Mouse (Mus musculus): ENCODE data around the gene Ccdc74a.
A peak's percentile ranks its signal among the peaks of the same experiment; 100 is the strongest.
"Not testable (repeated sequence)": the region's sequence is repeated elsewhere in the genome, so short reads cannot be mapped to it uniquely, and the experiment has no call there.

The Ccdc74a gene

GRCm38 (mm10) chr16:17646310-17647114 lies at the start of gene Ccdc74a:
TSS of gene Ccdc74a (plus strand) at chr16:17646470.
- peak; percentile 90 to 92 for DNase-seq

GRCm38 (mm10) chr16:17600944-17601562 lies 45.2 kb upstream of the Ccdc74a start:
- DNase-seq = no peak

DNA sequence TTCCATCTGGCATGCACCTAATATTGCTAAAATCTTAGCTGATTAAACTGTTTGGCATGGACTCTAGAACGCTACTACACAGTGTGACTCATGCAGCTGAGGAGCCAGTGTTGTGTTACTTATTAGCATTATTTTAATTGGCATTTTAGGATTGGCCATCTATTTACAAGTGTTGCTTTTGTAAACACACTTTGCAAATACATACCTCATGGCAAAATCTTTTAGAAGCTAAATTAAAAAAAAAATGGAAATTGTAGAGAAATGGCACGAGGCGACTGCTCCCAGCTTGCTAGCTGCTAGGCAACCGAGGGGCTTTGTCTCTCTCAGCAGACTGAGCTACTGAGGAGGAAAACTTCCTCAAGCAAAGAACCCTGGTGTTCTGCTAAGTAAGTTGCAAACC lies 41.3 kb upstream of the Ccdc74a start:
- no peak for DNase-seq

GRCm38 (mm10) chr16:17605684-17606083 lies 40.6 kb upstream of the Ccdc74a start:
- no peak for DNase-seq

GRCm38 (mm10) chr16:17611383-17611782 lies 34.9 kb upstream of the Ccdc74a start:
- no peak for DNase-seq

GRCm38 (mm10) chr16:17614740-17615139 lies 31.5 kb upstream of the Ccdc74a start:
- DNase-seq = not testable (repeated sequence)

- no peak for DNase-seq
These were observed 30.1 kb upstream of the Ccdc74a start for GRCm38 (mm10) chr16:17616212-17616611.

DNA sequence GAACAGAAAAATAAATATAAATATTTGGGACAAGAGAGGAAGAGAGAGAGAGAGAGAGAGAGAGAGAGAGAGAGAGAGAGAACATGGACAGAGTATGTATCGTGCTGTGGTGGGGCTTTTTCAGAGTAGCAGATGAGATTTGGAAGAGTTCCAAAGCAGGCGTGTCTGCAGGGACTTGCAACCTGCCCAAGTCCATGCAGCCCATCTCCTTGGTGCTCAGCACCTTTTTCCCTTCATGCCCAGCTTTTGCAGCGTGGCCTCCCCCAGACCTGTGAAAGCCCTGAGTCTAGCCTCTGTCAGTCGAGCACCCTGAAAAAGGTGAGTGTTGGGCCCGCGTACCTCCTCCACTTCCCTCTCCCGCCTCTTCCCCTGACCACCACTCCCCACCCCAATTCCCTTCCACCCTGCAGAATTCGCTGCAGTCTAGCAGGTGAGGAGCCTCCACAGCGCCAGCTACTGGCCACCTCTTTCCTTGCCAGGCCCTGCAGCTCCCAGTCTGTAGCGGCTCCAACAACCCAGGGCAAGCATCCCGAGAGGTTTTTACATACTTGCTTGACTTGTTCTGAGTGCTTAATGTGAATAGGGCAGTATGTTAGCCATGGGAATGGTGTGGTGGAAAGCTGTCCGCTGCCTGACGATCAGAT lies 28.2 kb upstream of the Ccdc74a start:
- DNase-seq = peak; percentile 54 to 57

- DNase-seq = peak; percentile 90 to 94
These were observed 26.8 kb upstream of the Ccdc74a start, which contains the start of gene Smpd4 for GRCm38 (mm10) chr16:17619198-17620105. TSS of gene Smpd4 (plus strand) at chr16:17619354.

DNA sequence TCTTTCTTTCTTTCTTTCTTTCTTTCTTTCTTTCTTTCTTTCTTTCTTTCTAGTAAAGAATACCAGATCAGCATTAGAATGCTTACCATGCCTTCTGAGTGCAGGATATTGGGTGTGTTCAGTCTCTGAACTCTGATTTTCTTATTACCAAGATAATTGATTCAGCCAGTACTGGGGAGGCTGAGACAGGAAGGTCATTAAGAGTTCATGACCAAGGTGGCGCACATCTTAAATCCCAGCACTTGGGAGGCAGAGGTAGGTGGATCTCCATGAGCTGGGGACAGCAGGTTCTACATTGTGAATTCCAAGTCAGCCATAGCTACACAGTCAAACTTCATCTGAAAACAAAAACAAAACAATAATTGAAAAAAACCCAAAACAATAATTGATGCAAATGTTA lies 24.3 kb upstream of the Ccdc74a start:
- no peak for DNase-seq

DNA sequence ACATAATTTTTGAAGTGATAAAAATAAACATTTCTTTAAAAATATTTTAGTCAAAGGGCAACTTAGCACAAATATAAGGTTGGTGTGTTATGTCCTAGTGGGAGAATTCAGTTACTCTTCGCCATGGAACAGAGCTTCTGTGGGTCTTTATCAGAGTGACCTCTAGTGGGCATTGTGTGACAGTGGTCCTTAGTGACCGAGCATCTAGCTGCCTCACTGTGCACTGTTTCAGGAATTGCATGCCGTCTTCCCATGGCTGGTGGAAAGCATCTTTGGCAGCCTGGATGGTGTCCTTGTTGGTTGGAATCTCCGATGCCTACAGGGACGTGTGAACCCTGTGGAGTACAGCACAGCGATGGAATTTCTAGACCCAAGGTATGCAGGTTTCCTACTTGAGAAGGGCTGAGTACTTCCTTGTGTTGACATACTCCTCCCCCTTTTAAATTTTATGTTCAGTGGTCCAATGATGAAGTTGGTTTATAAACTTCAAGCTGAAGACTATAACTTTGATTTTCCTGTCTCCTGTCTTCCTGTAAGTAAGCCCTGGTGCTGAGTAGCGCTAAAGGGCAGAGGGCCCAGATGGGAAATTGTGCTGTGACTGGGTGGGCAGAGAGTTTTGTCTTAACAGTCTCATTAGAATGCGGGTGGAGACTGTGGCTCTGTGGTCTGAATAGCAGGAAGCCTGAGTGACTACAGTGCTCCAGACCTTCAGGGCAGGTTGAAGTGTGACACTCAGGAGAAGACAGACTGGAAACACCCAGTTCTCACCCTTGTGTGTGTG lies 20.6 kb upstream of the Ccdc74a start:
- no peak for DNase-seq

- DNase-seq = no peak
These were observed 20.1 kb upstream of the Ccdc74a start for GRCm38 (mm10) chr16:17626269-17626555.

- DNase-seq = no peak
These were observed 13.7 kb upstream of the Ccdc74a start for GRCm38 (mm10) chr16:17632580-17632979.

GRCm38 (mm10) chr16:17633481-17634181 lies 12.6 kb upstream of the Ccdc74a start:
- DNase-seq = no peak

DNA sequence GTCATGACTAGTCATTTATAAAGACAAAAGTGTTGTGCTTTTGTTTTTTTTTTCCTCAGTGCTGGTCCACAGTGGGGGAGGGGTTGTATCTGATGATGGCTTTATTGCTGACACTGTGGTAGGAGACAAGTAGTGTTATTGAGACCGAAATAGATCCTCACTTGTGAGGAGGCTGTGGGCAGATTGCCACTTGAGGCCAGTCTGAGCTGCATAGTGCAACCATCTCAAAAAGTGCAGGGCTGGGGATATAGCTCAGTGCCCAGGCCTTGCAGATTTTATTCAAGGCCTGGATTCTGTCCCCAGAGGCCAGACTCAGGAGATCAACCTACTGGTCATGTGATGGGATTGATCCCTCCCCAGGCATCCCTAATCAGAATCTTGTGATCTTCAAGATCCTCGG lies 9.4 kb upstream of the Ccdc74a start:
- DNase-seq = no peak

DNA sequence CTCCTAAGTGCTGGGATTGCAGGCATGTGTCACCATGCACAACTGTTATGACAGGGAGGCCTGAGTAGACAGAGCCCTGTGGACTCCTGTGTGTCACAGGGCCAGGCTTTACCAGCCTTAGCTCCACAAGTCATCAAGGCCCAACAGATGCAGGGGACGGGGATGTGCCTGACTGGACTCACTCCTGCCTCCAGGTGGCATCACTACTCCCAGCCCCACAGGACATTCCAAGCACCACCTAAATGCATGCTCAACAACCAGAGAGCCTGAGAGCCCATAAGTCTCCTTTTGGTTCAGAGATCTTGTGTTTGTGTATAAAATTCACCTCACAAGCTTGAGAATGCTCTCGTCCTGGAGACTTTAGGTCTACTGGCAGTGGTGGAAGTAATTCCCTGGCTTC lies 8.7 kb upstream of the Ccdc74a start:
- no peak for DNase-seq

- no peak for DNase-seq
These were observed 8.1 kb upstream of the Ccdc74a start for GRCm38 (mm10) chr16:17638036-17638628.

DNA sequence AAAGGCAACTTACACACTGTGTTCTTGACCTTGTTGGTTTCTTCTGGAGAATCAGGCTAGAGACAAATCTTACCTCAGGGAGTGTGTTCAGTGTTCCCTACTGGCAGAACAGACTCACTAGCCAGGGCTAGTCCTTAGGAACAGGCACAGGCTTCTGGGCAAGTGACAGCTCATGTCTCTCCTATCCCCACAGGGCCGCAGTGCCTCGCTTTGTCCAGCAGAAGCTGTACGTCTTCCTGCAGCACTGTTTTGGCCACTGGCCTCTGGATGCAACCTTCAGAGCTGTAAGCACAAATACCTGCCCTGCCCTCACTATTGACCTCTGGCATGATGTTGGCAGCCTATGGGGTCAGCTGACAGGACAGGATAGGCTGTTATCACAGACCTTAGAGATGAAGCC lies 7.2 kb upstream of the Ccdc74a start:
- DNase-seq = no peak

- DNase-seq = no peak
These were observed 6.3 kb upstream of the Ccdc74a start for GRCm38 (mm10) chr16:17639951-17640350.

DNA sequence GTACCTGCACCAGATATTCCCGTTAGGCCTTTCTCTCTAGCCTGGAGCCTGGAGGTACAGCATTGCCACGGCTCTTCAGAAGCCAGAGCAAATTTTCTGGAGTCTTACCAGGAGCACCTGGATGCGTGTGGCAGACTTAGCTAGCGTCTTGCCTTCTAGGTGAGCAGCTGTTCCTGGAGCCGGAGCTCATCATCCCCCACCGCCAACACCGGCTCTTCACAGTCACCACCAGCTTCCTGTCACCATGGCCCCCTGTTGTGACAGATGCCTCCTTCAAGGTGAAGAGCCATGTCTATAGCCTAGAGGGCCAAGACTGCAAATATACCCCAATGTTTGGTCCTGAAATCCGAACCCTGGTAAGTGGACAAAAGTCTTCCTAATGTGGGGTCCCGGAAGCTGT lies 5.6 kb upstream of the Ccdc74a start:
- no peak for DNase-seq

DNA sequence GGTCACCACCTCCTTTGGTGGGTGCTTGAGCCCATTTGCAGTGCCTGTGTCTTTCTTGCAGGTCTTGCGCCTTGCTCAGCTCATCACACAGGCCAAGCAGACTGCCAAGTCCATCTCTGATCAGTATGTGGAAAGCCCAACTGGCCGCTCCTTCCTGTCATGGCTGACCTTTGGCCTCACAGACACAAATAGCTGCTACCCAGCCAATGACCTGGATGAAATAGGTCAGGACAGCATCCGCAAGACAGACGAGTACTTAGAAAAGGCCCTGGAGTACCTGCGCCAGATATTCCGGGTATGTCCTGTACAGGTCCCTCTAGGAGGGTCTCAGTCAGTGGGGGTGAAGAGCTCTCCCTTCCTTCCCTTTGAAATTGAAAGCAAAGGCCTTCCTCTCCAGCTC lies 5.0 kb upstream of the Ccdc74a start:
- DNase-seq = no peak

Measured in lung, postnatal 4 days (tissue).